Mouse (Mus musculus): ENCODE measurements around the gene Gm7075. TPM values are rescaled to one million over a fixed set of nuclear protein-coding genes. Genes with fewer than 3 reads are reported as not detected.
A peak's percentile ranks its signal among the peaks of the same experiment; 100 is the strongest.
"Not testable (repeated sequence)": the region's sequence is repeated elsewhere in the genome, so short reads cannot be mapped to it uniquely, and the experiment has no call there.

The Gm7075 gene
- total RNA-seq, 1 experiment = 1.7 TPM

DNA sequence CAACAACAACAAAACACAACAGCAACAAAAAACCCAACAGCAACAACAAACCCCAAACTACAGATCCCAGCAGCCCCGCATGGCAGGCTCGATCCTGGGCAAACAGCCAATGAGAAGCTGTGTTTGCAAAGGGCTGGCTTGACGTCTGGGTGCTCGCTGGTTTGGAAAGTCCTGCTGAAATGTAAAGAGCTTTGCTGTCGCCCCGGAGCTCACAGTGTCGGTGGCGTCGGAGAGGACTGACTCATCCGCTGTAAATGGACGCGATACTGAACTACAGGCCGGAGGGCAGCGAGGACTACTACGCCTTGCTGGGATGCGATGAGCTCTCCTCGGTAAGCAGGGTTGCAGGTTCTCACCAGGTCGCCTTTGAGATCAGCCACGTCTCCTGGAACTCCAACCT is 35.1 kb downstream of the Gm7075 start:
- TF ChIP-seq HCFC1 (IDR thresholded peaks at IDR 0.05; ENCODE audit: borderline replicate concordance, insufficient read depth, low read length) (peak; percentile 88), ZNF384 (IDR thresholded peaks at IDR 0.05; ENCODE audit: low read depth, low read length) (no peak), MAFK (IDR thresholded peaks at IDR 0.05; ENCODE audit: insufficient read depth, low read depth, low read length) (no peak)
- Histone ChIP-seq H3K4me3 (ENCODE audit: insufficient read depth in 1 of 2, low read depth in 1 of 2, low read length in 2 of 2, poor library complexity in 1 of 2, severe bottlenecking in 1 of 2) (peak overlapping the region; percentile 62 to 92), H3K4me1 (ENCODE audit: control insufficient read depth in 2 of 2, insufficient read depth in 2 of 2, low read length in 2 of 2, poor library complexity in 1 of 2) (peaks cover 1 to 5% of the 10 kb centered on the region in 2 experiments; a peak in 3 of 4 replicates), H3K27ac (ENCODE audit: insufficient read depth, low read depth, low read length, poor library complexity, severe bottlenecking) (no peak overlapping the region), H3K36me3 (ENCODE audit: control insufficient read depth, insufficient read depth, low read length, poor library complexity, severe bottlenecking) (no peaks in the 10 kb centered on the region), H3K9ac (ENCODE audit: insufficient read depth, low read depth, low read length, poor library complexity, severe bottlenecking) (peak overlapping the region; percentile 50), H3K9me3 (ENCODE audit: control insufficient read depth, insufficient read depth, low read depth, low read length) (no peaks in the 10 kb centered on the region)
- in situ Hi-C loops (cut with MboI; ENCODE audit: low sequenced_read_pairs in 2 of 2, unreplicated experiment in 2 of 2) = no loop called here
- DNase-seq (ENCODE audit: low read depth, low spot score) = peak; percentile 63

DNA sequence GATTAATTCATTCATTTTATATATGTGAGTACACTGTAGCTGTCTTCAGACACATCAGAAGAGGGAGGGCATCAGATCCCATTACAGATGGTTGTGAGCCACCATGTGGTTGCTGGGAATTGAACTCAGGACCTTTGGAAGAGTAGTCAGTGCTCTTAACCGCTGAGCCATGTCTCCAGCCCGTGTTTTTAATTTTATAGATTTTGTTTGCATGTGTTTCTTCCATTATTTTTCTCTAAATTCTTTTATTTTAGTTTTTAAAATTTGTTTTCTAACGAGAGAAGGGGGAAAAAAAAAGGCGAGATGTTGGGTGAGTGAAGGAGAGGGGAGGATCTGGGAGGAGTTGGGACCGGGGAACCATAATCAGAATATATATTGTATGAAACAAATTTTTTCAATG is 35.7 kb downstream of the Gm7075 start:
- in situ Hi-C loops (cut with MboI; ENCODE audit: low sequenced_read_pairs in 2 of 2, unreplicated experiment in 2 of 2); H3K4me1 ChIP-seq (ENCODE audit: control insufficient read depth in 2 of 2, insufficient read depth in 2 of 2, low read length in 2 of 2, poor library complexity in 1 of 2); H3K27ac ChIP-seq (ENCODE audit: insufficient read depth, low read depth, low read length, poor library complexity, severe bottlenecking); H3K36me3 ChIP-seq (ENCODE audit: control insufficient read depth, insufficient read depth, low read length, poor library complexity, severe bottlenecking); H3K9ac ChIP-seq (ENCODE audit: insufficient read depth, low read depth, low read length, poor library complexity, severe bottlenecking); DNase-seq (ENCODE audit: low read depth, low spot score); H3K9me3 ChIP-seq (ENCODE audit: control insufficient read depth, insufficient read depth, low read depth, low read length); H3K4me3 ChIP-seq (ENCODE audit: insufficient read depth in 1 of 2, low read depth in 1 of 2, low read length in 2 of 2, poor library complexity in 1 of 2, severe bottlenecking in 1 of 2): not testable (repeated sequence)

DNA sequence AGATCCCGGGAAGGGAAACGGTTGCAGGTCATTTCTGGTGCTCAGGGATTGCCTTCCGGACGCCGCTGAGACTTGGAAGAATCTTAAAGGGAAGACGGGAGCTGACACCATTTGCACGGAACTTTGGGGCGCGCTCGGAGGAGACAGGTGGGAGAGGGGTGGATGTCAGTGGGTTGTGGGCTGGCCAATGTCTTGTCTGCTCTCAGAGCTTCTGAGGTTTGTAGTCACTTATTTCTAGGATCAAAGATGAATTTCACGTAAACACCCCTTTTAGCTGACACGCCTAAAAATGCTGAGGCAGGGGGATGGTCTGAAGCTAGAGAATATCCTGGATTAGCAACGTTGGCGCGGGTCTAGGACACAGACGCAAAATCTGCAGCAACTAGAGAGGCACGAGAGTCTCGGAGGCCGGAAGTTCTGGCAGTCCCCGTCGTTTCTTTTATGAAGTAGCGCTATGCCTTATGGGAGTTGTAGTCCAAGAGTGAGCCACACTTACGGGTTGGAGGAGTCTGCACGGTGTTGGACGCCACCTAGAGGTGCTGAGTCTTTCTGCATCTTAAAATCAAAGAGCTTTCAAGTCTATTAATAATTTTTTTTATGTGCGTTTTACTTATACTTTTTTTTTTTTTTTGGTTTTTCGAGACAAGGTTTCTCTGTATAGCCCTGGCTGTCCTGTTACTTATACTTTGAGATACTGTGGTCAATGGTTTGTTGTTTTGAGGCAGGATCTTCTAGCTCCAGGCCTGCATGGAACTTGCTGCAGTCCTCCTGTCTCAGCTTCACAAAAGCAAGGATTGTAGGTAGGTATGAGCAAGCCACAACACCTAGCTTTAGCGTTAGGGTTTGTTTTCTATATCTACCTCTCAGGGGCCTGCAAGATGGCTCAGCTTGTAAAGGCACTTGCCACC is 39.0 kb downstream of the Gm7075 start, which contains the start of gene Dnajc12:
Dnajc12 (plus strand) TSS at position 72 of the 908 bp plus-strand sequence.
- H3K4me3 ChIP-seq (ENCODE audit: insufficient read depth in 1 of 2, low read depth in 1 of 2, low read length in 2 of 2, poor library complexity in 1 of 2, severe bottlenecking in 1 of 2) = peak within 1 kb of the TSS; percentile 56 to 84
- no peak within 1 kb of the TSS for H3K27ac ChIP-seq (ENCODE audit: insufficient read depth, low read depth, low read length, poor library complexity, severe bottlenecking)
- no peaks in the 10 kb centered on the region for H3K9me3 ChIP-seq (ENCODE audit: control insufficient read depth, insufficient read depth, low read depth, low read length)
- H3K4me1 ChIP-seq (ENCODE audit: control insufficient read depth in 2 of 2, insufficient read depth in 2 of 2, low read length in 2 of 2, poor library complexity in 1 of 2) = peaks cover 2 to 5% of the 10 kb centered on the region in 2 experiments; a peak in 3 of 4 replicates
- peak within 1 kb of the TSS; percentile 75 for H3K9ac ChIP-seq (ENCODE audit: insufficient read depth, low read depth, low read length, poor library complexity, severe bottlenecking)
- no peaks in the 10 kb centered on the region for H3K36me3 ChIP-seq (ENCODE audit: control insufficient read depth, insufficient read depth, low read length, poor library complexity, severe bottlenecking)
- in situ Hi-C loops (cut with MboI; ENCODE audit: low sequenced_read_pairs in 2 of 2, unreplicated experiment in 2 of 2) = no loop called here
- TF ChIP-seq MAFK (IDR thresholded peaks at IDR 0.05; ENCODE audit: insufficient read depth, low read depth, low read length) = peak; percentile 56; the same call in 1 of the 2 replicates
- 0 out of 2 replicates have a peak, but pooled peaks have one; percentile 22 for TF ChIP-seq ZNF384 (IDR thresholded peaks at IDR 0.05; ENCODE audit: low read depth, low read length)
- TF ChIP-seq ZC3H11A (IDR thresholded peaks at IDR 0.05; ENCODE audit: borderline replicate concordance, low read depth, low read length) = no peak
- TF ChIP-seq HCFC1 (IDR thresholded peaks at IDR 0.05; ENCODE audit: borderline replicate concordance, insufficient read depth, low read length) = peak; percentile 95
- peak; percentile 95 for TF ChIP-seq CHD2 (IDR thresholded peaks at IDR 0.05; ENCODE audit: low read depth, low read length)
- DNase-seq (ENCODE audit: low read depth, low spot score) = peak; percentile 93

DNA sequence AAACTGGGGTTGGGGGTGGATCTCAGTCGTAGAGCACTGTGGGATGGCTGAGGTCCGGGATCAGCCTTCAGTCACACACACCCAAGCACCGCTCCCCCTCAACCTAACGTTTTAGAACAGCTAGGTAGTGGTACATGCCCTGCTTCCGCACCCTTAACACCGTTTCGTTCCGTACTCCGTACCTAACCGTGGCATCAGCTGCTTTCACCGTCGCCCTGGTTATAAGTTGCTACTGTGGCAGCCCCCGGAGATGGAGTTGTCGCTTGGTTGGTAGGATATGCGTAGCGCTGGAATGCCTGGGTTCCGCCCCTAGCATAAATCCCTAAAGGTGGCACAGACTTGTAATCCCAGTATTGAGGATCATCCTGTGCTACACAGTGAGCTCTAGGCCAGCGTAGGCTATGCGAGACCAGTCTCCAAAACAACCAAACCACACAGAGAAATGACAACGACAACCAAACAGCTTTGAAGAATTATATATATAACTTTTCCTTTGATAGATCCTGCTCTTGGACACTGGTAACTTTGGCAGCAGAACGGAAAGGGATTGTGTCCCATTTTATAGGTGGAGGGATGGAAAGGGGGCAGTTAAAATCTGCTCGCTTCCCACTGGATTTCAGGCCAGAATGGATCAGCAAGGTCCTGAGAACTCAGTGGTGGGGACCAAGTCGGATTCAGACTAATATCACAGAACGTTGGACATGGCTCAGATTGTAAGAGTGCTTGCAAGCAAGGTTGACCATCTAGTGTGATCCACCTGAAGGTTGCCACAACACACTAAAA is 39.9 kb downstream of the Gm7075 start, which contains the start of gene Sirt1:
Sirt1 (minus strand) TSS at position 207 of the 783 bp plus-strand sequence.
- Histone ChIP-seq H3K36me3 (ENCODE audit: control insufficient read depth, insufficient read depth, low read length, poor library complexity, severe bottlenecking) (no peaks in the 10 kb centered on the region), H3K4me3 (ENCODE audit: insufficient read depth in 1 of 2, low read depth in 1 of 2, low read length in 2 of 2, poor library complexity in 1 of 2, severe bottlenecking in 1 of 2) (peak within 1 kb of the TSS; percentile 56 to 84), H3K9me3 (ENCODE audit: control insufficient read depth, insufficient read depth, low read depth, low read length) (no peaks in the 10 kb centered on the region), H3K27ac (ENCODE audit: insufficient read depth, low read depth, low read length, poor library complexity, severe bottlenecking) (no peak within 1 kb of the TSS), H3K4me1 (ENCODE audit: control insufficient read depth in 2 of 2, insufficient read depth in 2 of 2, low read length in 2 of 2, poor library complexity in 1 of 2) (peaks cover 2 to 3% of the 10 kb centered on the region in 2 experiments; a peak in 3 of 4 replicates), H3K9ac (ENCODE audit: insufficient read depth, low read depth, low read length, poor library complexity, severe bottlenecking) (peak within 1 kb of the TSS; percentile 75)
- no peak for DNase-seq (ENCODE audit: low read depth, low spot score)
- TF ChIP-seq HCFC1 (IDR thresholded peaks at IDR 0.05; ENCODE audit: borderline replicate concordance, insufficient read depth, low read length) = no peak
- TF ChIP-seq CHD2 (IDR thresholded peaks at IDR 0.05; ENCODE audit: low read depth, low read length) = no peak
- TF ChIP-seq ZC3H11A (IDR thresholded peaks at IDR 0.05; ENCODE audit: borderline replicate concordance, low read depth, low read length) = no peak
- TF ChIP-seq ZNF384 (IDR thresholded peaks at IDR 0.05; ENCODE audit: low read depth, low read length) = no peak
- no peak for TF ChIP-seq MAFK (IDR thresholded peaks at IDR 0.05; ENCODE audit: insufficient read depth, low read depth, low read length)
- in situ Hi-C loops (cut with MboI; ENCODE audit: low sequenced_read_pairs in 2 of 2, unreplicated experiment in 2 of 2) = no loop called here
